Mouse (Mus musculus) neural tube, embryonic 12.5 days (tissue): Measurements from ENCODE around the gene Isyna1. TPM values are rescaled to one million over a fixed set of nuclear protein-coding genes. Genes with fewer than 3 reads are reported as not detected.
"Not testable (repeated sequence)": the region's sequence is repeated elsewhere in the genome, so short reads cannot be mapped to it uniquely, and the experiment has no call there.

Source experiments
- ATAC-seq: fragments of 200-750 bp; cut with Nextera tagmentation; 2 replicates; pipeline ENCODE4 v1.8.0; 2017; ENCODE audit warnings: low read depth, mild to moderate bottlenecking, moderate TSS enrichment, moderate library complexity; ENCODE audit not compliant: low FRiP score
- H3K27ac ChIP-seq: fragments of 300-500 bp; sonication (generic); 2 replicates; pipeline ENCODE4 v1.5.1; 2016
- H3K27me3 ChIP-seq: fragments of 300-500 bp; sonication (generic); replicated peaks from 2 replicates; pipeline ENCODE4 v1.6.1; 2016; ENCODE audit warnings: mild to moderate bottlenecking
- H3K36me3 ChIP-seq: fragments of 300-500 bp; sonication (generic); 2 replicates; pipeline ENCODE4 v1.6.1; 2016; ENCODE audit warnings: mild to moderate bottlenecking
- H3K4me1 ChIP-seq: fragments of 300-500 bp; sonication (generic); 2 replicates; pipeline ENCODE4 v1.6.1; 2016
- H3K4me2 ChIP-seq: fragments of 300-500 bp; sonication (generic); replicated peaks from 2 replicates; pipeline ENCODE4 v1.6.1; 2016; ENCODE audit warnings: mild to moderate bottlenecking
- H3K4me3 ChIP-seq: fragments of 300-500 bp; sonication (generic); 2 replicates; pipeline ENCODE4 v1.5.1; 2016
- H3K9ac ChIP-seq: fragments of 300-500 bp; sonication (generic); 2 replicates; pipeline ENCODE4 v1.6.1; 2016; ENCODE audit warnings: mild to moderate bottlenecking
- H3K9me3 ChIP-seq: fragments of 300-500 bp; sonication (generic); 2 replicates; pipeline ENCODE4 v1.6.1; 2016; ENCODE audit warnings: mild to moderate bottlenecking
- WGBS: fragments of 180-500 bp; shearing (Covaris S2); methylation state at CpG from one replicate; pipeline ENCODE4 v1.1.7; 2016; 5-methylcytosine and 5-hydroxymethylcytosine counted together
- polyA plus RNA-seq: library from polyadenylated mRNA; unstranded; fragments of >200 nt; fragmentation: Nextera tagmentation; extraction: Ambion mirVana; gene quantifications from 2 replicates; pipeline ENCODE4 v1.2.1, GENCODE M21; 2016

Isyna1 gene
- polyA plus RNA-seq, 1 experiment from 2014 or later, result 116 TPM

DNA sequence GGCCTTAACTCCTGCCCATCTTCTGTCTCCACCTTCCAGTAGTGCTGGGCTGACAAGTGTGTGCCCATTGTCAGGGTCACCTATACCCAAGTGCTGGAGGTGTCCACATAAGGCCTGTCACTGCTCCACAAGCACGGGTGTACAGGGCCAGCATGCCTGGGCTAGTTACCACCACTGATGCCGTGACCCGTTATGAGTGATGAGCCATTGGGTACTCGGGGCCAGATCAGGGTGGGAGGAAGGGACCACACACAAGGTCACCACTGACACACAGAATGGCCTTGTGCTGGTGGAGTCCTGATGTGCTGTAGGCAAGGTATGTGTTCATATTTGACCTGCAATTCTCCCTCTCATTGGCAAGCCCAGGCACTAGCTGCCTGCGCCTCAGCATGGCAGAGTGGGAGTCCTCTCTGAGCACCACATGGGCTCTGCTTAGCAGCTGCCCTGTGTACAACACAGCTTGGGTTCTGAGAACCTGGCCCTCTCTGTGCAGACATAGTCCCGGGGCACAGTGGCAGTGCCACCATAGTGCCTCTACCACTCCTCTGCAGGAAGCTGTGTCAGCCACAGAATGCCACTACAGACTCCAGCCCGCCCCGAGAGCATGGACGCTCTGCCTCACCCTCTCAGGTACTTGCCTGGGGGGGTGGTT lies 9.4 kb upstream of the Isyna1 start:
- 88% methylated on average over 9 of the region's 9 CpGs for WGBS
- peaks cover 85% of the 10 kb centered on the region for H3K36me3 ChIP-seq

DNA sequence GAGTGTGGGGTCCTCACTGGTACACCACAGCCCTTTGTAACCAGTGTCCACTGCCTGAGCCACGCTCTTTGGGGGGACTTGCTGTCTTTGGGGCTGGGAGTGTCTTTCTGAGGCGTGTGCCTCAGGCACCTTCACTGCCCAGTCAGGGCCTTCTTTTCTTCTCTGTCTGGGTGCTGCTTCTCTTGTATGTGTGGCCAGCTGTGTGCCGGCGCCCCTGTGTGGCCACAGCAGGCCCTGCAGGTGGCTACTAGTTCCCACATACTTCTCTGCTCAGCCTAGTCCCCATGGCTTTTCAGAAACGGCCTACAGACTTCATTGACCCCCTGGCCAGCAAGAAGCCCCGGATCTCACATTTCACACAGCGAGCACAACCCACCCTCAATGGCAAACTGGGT lies 8.9 kb upstream of the Isyna1 start:
- Histone ChIP-seq H3K27ac (no peak overlapping the region), H3K9ac (no peak overlapping the region), H3K36me3 (peaks cover 86% of the 10 kb centered on the region), H3K27me3 (no peaks in the 10 kb centered on the region), H3K4me3 (no peak overlapping the region), H3K4me1 (no peaks in the 10 kb centered on the region), H3K9me3 (no peaks in the 10 kb centered on the region), H3K4me2 (no peak overlapping the region)
- peak; percentile 60; the same call in 1 of the 2 replicates for ATAC-seq
- 41% methylated on average over 7 of the region's 7 CpGs for WGBS

More for the DNA sequence above, 9.4 kb upstream of the Isyna1 start:
- Histone ChIP-seq H3K9ac (no peak overlapping the region), H3K4me2 (no peak overlapping the region), H3K27me3 (no peaks in the 10 kb centered on the region), H3K9me3 (no peaks in the 10 kb centered on the region), H3K27ac (no peak overlapping the region), H3K4me3 (no peak overlapping the region), H3K4me1 (no peaks in the 10 kb centered on the region)
- ATAC-seq, result peak; percentile 25

DNA sequence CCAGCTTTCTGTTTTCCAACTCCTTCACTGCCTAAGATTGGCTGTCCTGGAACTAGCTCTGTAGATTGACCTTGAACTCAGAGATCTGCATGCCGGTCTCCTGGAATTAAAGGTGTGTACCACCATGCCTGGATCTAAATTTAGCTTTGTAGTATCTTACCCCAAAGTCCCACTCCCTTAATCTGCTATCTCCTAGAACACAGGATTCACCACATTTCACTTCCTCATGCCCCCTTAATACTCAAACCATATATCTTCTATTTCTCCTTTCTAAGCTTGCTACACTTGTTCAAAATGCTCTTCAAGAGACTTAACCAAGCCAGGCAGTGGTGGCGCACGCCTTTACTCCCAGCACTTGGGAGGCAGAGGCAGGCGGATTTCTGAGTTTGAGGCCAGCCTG lies 6.2 kb upstream of the Isyna1 start:
- H3K9me3 ChIP-seq, H3K27me3 ChIP-seq, H3K4me2 ChIP-seq, H3K9ac ChIP-seq, H3K4me3 ChIP-seq, ATAC-seq, H3K27ac ChIP-seq, H3K4me1 ChIP-seq: not testable (repeated sequence)
- 94% methylated on average over 4 of the region's 4 CpGs for WGBS
- H3K36me3 ChIP-seq, result peaks cover 81% of the 10 kb centered on the region

DNA sequence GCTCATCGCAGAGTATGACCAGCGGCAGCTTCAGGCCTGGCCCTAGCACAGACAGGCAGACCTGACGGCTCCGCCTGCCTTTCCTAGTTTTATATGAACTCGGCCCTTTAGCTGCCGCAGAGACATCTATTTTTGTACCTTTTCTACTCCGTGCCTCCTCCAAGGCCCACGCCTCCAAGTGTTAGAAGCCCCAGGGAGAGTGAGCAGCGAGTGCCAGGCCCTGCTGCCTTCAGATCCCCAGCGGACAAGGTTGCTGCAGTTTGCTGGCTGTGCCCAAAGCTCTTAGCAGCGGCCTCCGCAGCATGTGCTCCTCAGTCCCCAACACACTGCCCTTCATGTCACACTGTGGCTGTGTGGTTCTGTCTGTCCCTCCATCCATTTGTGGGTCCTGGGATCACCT lies 2.6 kb upstream of the Isyna1 start:
- no peak overlapping the region for H3K4me2 ChIP-seq
- H3K9me3 ChIP-seq, result no peaks in the 10 kb centered on the region
- ATAC-seq, result no peak
- H3K27me3 ChIP-seq, result peaks cover 7% of the 10 kb centered on the region
- peaks cover 34% of the 10 kb centered on the region for H3K4me1 ChIP-seq
- H3K36me3 ChIP-seq, result peaks cover 49% of the 10 kb centered on the region
- H3K4me3 ChIP-seq, result no peak overlapping the region
- no peak overlapping the region for H3K27ac ChIP-seq
- 90% methylated on average over 12 of the region's 12 CpGs for WGBS
- H3K9ac ChIP-seq, result no peak overlapping the region

DNA sequence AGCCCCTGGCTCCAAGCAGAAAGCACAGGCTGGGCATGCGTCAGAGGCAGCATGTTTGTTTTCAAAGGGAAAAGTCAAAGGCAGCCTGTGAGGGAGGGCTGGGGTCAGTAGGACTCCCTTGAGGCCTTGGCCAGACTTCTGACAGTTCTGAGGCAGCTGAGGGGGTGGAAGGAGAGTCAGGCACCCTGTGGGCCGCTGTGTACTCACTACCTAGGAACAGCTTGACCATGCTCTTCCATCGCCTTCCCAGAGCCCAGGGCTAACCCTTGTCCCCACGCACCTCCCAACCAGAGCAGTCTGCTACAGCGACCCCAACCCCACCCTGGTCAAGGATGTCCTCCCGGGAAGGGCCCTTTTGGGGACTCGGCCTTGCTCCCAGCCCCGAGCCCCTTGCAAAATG lies 1.0 kb upstream of the Isyna1 start:
- Histone ChIP-seq H3K4me2 (peak overlapping the region; percentile 99), H3K36me3 (peaks cover 39% of the 10 kb centered on the region), H3K4me1 (peaks cover 48% of the 10 kb centered on the region), H3K9me3 (no peaks in the 10 kb centered on the region), H3K9ac (0 out of 2 replicates have a peak overlapping the region, but pooled peaks have one; percentile 69), H3K4me3 (no peak overlapping the region), H3K27ac (no peak overlapping the region), H3K27me3 (peaks cover 7% of the 10 kb centered on the region)
- no peak for ATAC-seq
- 49% methylated on average over 8 of the region's 8 CpGs for WGBS

DNA sequence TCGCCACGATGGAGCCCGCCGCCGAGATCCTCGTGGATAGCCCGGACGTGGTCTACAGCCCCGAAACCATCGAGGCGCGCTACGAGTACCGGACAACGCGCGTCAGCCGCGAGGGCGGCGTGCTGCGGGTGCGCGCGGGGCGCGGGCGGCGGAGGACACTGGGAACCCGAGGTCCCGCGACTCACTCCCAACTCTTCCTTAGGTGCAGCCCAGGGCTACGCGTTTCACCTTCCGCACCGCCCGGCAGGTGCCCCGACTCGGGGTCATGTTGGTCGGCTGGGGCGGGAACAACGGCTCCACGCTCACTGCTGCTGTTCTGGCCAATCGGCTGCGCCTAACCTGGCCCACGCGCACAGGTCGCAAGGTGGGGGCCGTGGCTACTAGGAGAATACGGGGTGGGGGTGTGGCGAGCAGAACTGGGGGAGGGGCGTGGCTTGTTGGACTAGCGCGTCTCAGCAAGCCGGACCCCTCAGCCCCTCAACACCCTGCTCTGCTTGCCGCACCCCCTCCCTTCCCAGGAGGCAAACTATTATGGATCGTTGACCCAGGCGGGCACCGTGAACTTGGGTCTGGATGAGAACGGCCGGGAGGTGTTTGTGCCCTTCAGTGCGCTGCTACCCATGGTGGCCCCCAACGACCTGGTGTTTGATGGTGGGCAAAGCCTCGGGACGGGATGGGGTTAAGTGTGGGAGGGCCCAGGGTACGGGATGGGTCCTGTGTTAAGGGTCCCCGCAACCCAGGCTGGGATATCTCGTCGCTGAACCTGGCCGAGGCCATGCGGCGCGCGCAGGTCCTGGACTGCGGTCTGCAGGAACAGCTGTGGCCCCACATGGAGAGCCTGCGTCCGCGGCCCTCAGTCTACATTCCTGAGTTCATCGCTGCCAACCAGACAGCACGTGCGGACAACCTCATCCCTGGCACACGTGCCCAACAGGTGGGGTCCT lies 720 bp downstream of the Isyna1 start:
- Histone ChIP-seq H3K4me3 (peak overlapping the region; percentile 54), H3K9ac (peak overlapping the region; percentile 69), H3K9me3 (no peaks in the 10 kb centered on the region), H3K27ac (peak overlapping the region; percentile 34), H3K27me3 (peaks cover 7% of the 10 kb centered on the region), H3K4me2 (peak overlapping the region; percentile 99), H3K4me1 (peaks cover 63% of the 10 kb centered on the region), H3K36me3 (peaks cover 27% of the 10 kb centered on the region)
- ATAC-seq, result peak; percentile 28
- WGBS, result 10% methylated on average over 82 of the region's 82 CpGs

DNA sequence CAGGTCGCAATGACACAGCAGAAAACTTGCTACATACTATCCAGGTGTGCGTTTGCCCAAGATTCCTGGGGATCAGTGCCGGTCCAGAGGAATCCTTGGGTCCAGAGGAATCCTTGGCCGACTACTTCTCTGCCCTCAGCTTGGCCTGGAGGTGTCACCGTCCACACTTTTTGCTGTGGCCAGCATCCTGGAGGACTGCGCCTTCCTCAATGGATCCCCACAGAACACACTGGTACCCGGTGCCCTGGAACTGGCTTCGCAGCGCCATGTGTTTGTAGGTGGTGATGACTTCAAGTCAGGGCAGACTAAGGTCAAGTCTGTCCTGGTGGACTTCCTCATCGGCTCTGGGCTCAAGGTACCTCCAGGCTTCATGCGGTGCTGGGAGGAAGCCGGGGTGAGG lies 1.6 kb downstream of the Isyna1 start:
- peaks cover 72% of the 10 kb centered on the region for H3K4me1 ChIP-seq
- WGBS, result 96% methylated on average over 12 of the region's 12 CpGs
- H3K36me3 ChIP-seq, result peaks cover 19% of the 10 kb centered on the region
- H3K9ac ChIP-seq, result no peak overlapping the region
- peaks cover 7% of the 10 kb centered on the region for H3K27me3 ChIP-seq
- no peak for ATAC-seq
- no peak overlapping the region for H3K4me3 ChIP-seq
- no peak overlapping the region for H3K27ac ChIP-seq
- H3K4me2 ChIP-seq, result peak overlapping the region; percentile 99
- H3K9me3 ChIP-seq, result no peaks in the 10 kb centered on the region

DNA sequence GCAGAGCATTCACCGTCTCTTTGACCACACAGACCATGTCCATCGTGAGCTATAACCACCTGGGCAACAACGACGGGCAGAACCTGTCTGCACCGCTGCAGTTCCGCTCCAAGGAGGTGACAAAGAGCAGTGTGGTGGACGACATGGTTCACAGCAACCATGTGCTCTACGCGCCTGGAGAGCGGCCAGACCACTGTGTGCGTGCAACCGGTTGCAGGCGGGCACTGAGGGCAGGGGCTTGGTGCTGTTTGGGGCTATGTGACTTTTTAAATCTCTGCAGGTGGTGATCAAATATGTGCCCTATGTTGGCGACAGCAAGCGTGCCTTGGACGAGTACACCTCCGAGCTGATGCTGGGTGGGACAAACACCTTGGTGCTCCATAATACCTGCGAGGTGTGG lies 2.0 kb downstream of the Isyna1 start:
- ATAC-seq, result no peak
- Histone ChIP-seq H3K4me1 (peaks cover 76% of the 10 kb centered on the region), H3K36me3 (peaks cover 17% of the 10 kb centered on the region), H3K27ac (no peak overlapping the region), H3K9me3 (no peaks in the 10 kb centered on the region), H3K4me3 (no peak overlapping the region), H3K27me3 (peaks cover 7% of the 10 kb centered on the region), H3K9ac (no peak overlapping the region), H3K4me2 (0 out of 2 replicates have a peak overlapping the region, but pooled peaks have one; percentile 99)
- 93% methylated on average over 18 of the region's 18 CpGs for WGBS

DNA sequence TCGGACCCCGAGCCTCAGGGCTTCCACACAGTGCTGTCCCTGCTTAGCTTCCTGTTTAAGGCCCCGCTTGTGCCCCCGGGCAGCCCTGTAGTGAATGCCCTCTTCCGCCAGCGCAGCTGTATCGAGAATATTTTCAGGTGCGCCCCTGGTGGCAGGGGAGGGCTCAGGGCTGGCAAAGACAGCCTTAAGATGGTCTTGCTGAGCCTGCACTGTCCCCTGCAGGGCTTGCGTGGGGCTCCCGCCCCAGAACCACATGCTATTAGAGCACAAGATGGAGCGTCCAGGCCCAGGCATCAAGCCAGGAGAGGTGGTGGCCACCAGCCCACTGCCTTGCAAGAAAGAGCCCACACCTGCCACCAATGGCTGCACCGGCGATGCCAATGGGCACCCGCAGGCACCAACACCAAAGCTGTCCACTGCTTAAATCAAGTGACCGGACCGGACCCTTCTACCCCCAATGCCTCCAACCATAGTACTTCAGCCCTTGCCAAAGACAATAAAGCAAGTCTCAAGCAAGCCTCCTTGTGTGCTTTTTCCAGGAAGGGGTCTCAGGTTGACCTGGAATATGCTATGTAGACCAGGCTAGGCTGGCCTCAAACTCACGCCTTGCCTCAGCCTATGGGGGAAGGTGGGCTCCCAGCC lies 2.7 kb downstream of the Isyna1 start:
- peak overlapping the region; percentile 92 for H3K4me2 ChIP-seq
- no peak for ATAC-seq
- no peaks in the 10 kb centered on the region for H3K9me3 ChIP-seq
- peaks cover 12% of the 10 kb centered on the region for H3K36me3 ChIP-seq
- H3K4me1 ChIP-seq, result peaks cover 82% of the 10 kb centered on the region
- no peak overlapping the region for H3K9ac ChIP-seq
- WGBS, result 88% methylated on average over 17 of the region's 17 CpGs
- no peak overlapping the region for H3K27ac ChIP-seq
- H3K4me3 ChIP-seq, result no peak overlapping the region
- H3K27me3 ChIP-seq, result peaks cover 7% of the 10 kb centered on the region

DNA sequence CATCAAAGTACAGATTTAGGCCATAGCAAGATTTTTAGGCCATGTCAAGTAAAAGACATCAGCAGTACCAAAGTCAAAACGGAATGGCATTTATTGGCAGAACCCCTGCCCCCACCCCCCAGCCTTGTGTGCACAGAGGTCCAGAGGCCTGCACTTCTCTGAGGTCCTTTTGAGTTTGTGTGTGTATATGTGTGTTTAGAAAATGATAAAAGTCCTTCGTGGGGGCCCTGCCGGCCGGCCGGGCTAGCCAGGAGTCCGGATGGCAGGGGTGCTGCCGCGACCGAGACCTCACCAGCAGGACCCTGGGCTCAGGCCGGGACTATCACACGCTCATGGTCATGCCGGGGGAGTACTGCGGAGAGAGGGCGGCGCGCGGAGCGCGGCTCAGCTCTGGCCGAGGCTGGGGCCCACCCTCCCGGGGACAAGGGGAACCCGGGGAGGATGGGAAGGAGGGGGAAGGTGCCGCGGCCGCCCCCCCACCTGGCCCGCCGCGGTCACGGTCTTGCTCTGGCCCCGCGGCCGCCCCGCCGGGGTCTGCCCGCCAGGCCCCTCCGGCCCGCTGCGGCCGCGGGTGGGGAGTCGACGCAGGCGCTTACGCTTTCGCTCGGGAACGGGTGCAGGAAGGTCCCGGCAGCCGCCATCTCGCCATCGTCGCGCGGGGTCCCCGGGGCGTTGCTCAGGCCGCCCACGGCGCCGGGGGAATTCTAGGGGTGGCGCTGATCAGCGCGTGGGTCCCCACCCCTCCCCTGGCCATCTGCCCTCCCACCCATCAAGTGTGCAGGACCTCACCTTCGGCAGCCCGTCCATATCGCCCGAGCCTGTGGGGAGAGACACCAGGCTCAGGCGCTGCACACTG lies 3.5 kb downstream of the Isyna1 start:
- H3K4me1 ChIP-seq, result peaks cover 89% of the 10 kb centered on the region
- peaks cover 7% of the 10 kb centered on the region for H3K27me3 ChIP-seq
- ATAC-seq, result no peak
- WGBS, result 5% methylated on average over 67 of the region's 68 CpGs
- peak overlapping the region; percentile 43 for H3K4me3 ChIP-seq
- H3K4me2 ChIP-seq, result peak overlapping the region; percentile 92
- H3K27ac ChIP-seq, result no peak overlapping the region
- H3K9me3 ChIP-seq, result no peaks in the 10 kb centered on the region
- peaks cover 14% of the 10 kb centered on the region for H3K36me3 ChIP-seq
- H3K9ac ChIP-seq, result peak overlapping the region; percentile 79

DNA sequence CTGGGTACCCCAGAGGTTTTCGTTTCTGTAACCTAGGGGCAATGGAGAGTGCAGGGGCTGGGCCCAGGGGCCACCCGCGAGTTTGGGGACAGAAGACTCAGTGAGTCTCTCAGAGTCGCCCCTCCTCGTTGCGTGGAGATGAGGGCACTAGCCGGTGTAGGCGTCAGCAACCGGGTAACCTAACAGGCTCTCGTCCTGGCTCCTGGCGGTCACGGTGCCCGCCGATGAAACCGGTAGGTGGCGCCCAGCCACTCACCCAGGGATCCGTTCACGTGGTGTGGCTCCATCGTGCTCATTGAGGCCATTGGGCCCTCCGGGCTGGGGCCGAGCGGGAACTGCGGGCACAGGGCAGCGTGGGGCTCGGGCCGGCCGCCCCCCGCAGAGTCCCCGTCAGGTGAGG lies 4.1 kb downstream of the Isyna1 start:
- 2% methylated on average over 29 of the region's 29 CpGs for WGBS
- Histone ChIP-seq H3K4me3 (peak overlapping the region; percentile 43), H3K27ac (no peak overlapping the region), H3K9ac (peak overlapping the region; percentile 79), H3K9me3 (no peaks in the 10 kb centered on the region), H3K4me1 (peaks cover 83% of the 10 kb centered on the region), H3K36me3 (peaks cover 17% of the 10 kb centered on the region), H3K27me3 (peaks cover 7% of the 10 kb centered on the region), H3K4me2 (peak overlapping the region; percentile 92)
- peak; percentile 17 for ATAC-seq
